ENCODE assay signal across 11 mouse cellular contexts in genomic region chr19:8982303-8983149, GRCm38 (mm10). TPM values are rescaled to one million over a fixed set of nuclear protein-coding genes. Genes with fewer than 3 reads are reported as not detected.
DNase-seq lines count a peak whose midpoint lies in the region; ATAC-seq and TF ChIP-seq lines count a peak whose summit lies in the region.
"Had no signal": no experiment of that assay in that cellular context is flagged by ENCODE, and none has a peak within 500 bp of the region (broad histone marks: within the 10 kb centered on the region; RNA-seq: fewer than 3 reads in every experiment).

No protein-coding gene starts in this region.

- peak overlapping the region; percentile 100 for H3K27ac ChIP-seq in gastrocnemius, adult 2 months
- peak overlapping the region; percentile 72 for H3K27ac ChIP-seq in neural tube, embryonic 13.5 days (replicated peaks)
- H3K27ac ChIP-seq in neural tube, embryonic 15.5 days (replicated peaks): no peak overlapping the region
- H3K27ac ChIP-seq in liver, embryonic 13.5 days: peak overlapping the region; percentile 38; the same call in 1 of the 2 replicates
- peak overlapping the region; percentile 90 for H3K27ac ChIP-seq in stomach, embryonic 16.5 days (ENCODE audit: low read length)

- intact Hi-C loops in gastrocnemius, adult 2 months (cut with DNase I): no loop called here

- TF ChIP-seq CTCF in gastrocnemius, adult 2 months (IDR thresholded peaks at IDR 0.05): no peak

- H3K4me3 ChIP-seq in gastrocnemius, adult 2 months: peak overlapping the region; percentile 25
- H3K4me3 ChIP-seq in neural tube, embryonic 13.5 days: no peak overlapping the region
- H3K4me3 ChIP-seq in neural tube, embryonic 15.5 days (replicated peaks): no peak overlapping the region
- H3K4me3 ChIP-seq in liver, embryonic 13.5 days (replicated peaks): no peak overlapping the region
- H3K4me3 ChIP-seq in stomach, embryonic 16.5 days (replicated peaks; ENCODE audit: low read length): no peak overlapping the region
- H3K4me3 ChIP-seq: forebrain, embryonic 13.5 days had no signal

- ATAC-seq in neural tube, embryonic 13.5 days (ENCODE audit: low read depth): no peak
- ATAC-seq in neural tube, embryonic 15.5 days (ENCODE audit: low FRiP score): no peak
- ATAC-seq in liver, embryonic 13.5 days (ENCODE audit: low read depth): no peak
- ATAC-seq in stomach, embryonic 16.5 days (ENCODE audit: insufficient read depth, low FRiP score): peak; percentile 76

- no peak overlapping the region for H3K9ac ChIP-seq in neural tube, embryonic 13.5 days
- H3K9ac ChIP-seq in neural tube, embryonic 15.5 days (replicated peaks): no peak overlapping the region
- H3K9ac ChIP-seq in liver, embryonic 13.5 days: no peak overlapping the region
- H3K9ac ChIP-seq in stomach, embryonic 16.5 days (ENCODE audit: low read length): peak overlapping the region; percentile 45; the same call in 1 of the 2 replicates

- H3K36me3 ChIP-seq in neural tube, embryonic 13.5 days: peaks cover 35% of the 10 kb centered on the region
- peaks cover 31% of the 10 kb centered on the region for H3K36me3 ChIP-seq in neural tube, embryonic 15.5 days
- H3K36me3 ChIP-seq in liver, embryonic 13.5 days: peaks cover 37% of the 10 kb centered on the region
- peaks cover 23% of the 10 kb centered on the region for H3K36me3 ChIP-seq in stomach, embryonic 16.5 days (ENCODE audit: control insufficient read depth, insufficient read depth, low read length)

- H3K27me3 ChIP-seq in neural tube, embryonic 13.5 days: peaks cover 5% of the 10 kb centered on the region
- H3K27me3 ChIP-seq in neural tube, embryonic 15.5 days (replicated peaks): peaks cover 3% of the 10 kb centered on the region; the same call in 1 of the 2 replicates
- peaks cover 17% of the 10 kb centered on the region for H3K27me3 ChIP-seq in liver, embryonic 13.5 days
- no peaks in the 10 kb centered on the region for H3K27me3 ChIP-seq in stomach, embryonic 16.5 days (ENCODE audit: control insufficient read depth, insufficient read depth, low read length)
- H3K27me3 ChIP-seq: CH12.LX had no signal

- H3K9me3 ChIP-seq in neural tube, embryonic 13.5 days: no peaks in the 10 kb centered on the region
- H3K9me3 ChIP-seq in neural tube, embryonic 15.5 days (replicated peaks): no peaks in the 10 kb centered on the region
- no peaks in the 10 kb centered on the region for H3K9me3 ChIP-seq in liver, embryonic 13.5 days (replicated peaks)
- no peaks in the 10 kb centered on the region for H3K9me3 ChIP-seq in stomach, embryonic 16.5 days (replicated peaks; ENCODE audit: control insufficient read depth, low read length)
- H3K9me3 ChIP-seq: forebrain, embryonic 13.5 days had no signal

- 41% methylated on average over 5 of the region's 5 CpGs for WGBS in neural tube, embryonic 13.5 days
- WGBS in neural tube, embryonic 15.5 days: 41% methylated on average over 5 of the region's 5 CpGs
- WGBS in liver, embryonic 13.5 days (ENCODE audit: insufficient replicate concordance): 33% methylated on average over 5 of the region's 5 CpGs
- 33% methylated on average over 5 of the region's 5 CpGs for WGBS in stomach, embryonic 16.5 days

- H3K4me2 ChIP-seq in neural tube, embryonic 13.5 days: no peak overlapping the region
- no peak overlapping the region for H3K4me2 ChIP-seq in neural tube, embryonic 15.5 days
- no peak overlapping the region for H3K4me2 ChIP-seq in liver, embryonic 13.5 days
- no peak overlapping the region for H3K4me2 ChIP-seq in stomach, embryonic 16.5 days (ENCODE audit: low read depth, low read length)
- H3K4me2 ChIP-seq: forebrain, embryonic 13.5 days had no signal

- peaks cover 56% of the 10 kb centered on the region for H3K4me1 ChIP-seq in neural tube, embryonic 13.5 days (replicated peaks)
- peaks cover 44% of the 10 kb centered on the region for H3K4me1 ChIP-seq in neural tube, embryonic 15.5 days
- peaks cover 42% of the 10 kb centered on the region for H3K4me1 ChIP-seq in liver, embryonic 13.5 days (replicated peaks)
- peaks cover 54% of the 10 kb centered on the region for H3K4me1 ChIP-seq in stomach, embryonic 16.5 days (ENCODE audit: control insufficient read depth, insufficient read depth, low read length)

- peak; percentile 74 for DNase-seq in gastrocnemius, adult 2 months
- DNase-seq in gastrocnemius, postnatal 10 days: no peak
- DNase-seq in liver, embryonic 13.5 days: no peak
- no peak for DNase-seq in thymus, postnatal 36 days
- no peak for DNase-seq in retina, postnatal 1 day
- DNase-seq: right cerebral cortex, adult 18-20 months had no signal

RNA-seq across cellular contexts. Expression of gene Ahnak, which starts 6.6 kb away (rescaled TPM):
- total RNA-seq in gastrocnemius, adult 2 months (2021): 100 to 1,000 TPM; 212 to 217 TPM
- 100 to 1,000 TPM; 235 to 267 TPM for total RNA-seq in gastrocnemius, postnatal 10 days (2021)
- polyA plus RNA-seq in neural tube, embryonic 13.5 days (2015; fragmentation: Nextera tagmentation; extraction: Ambion mirVana): 4.8 and 4.9 TPM in 2 replicates
- 4.4 and 8.0 TPM in 2 replicates for polyA plus RNA-seq in neural tube, embryonic 15.5 days (2015; fragmentation: Nextera tagmentation; extraction: Ambion mirVana)
- polyA plus RNA-seq in liver, embryonic 13.5 days (2015; fragmentation: Nextera tagmentation; extraction: Ambion mirVana): 1.4 and 1.6 TPM in 2 replicates
- polyA plus RNA-seq in stomach, embryonic 16.5 days (2015; fragmentation: Nextera tagmentation; extraction: Ambion mirVana): 46.4 and 48.3 TPM in 2 replicates

RNA-seq across cellular contexts. Expression of gene Eef1g, which starts 15.7 kb away (rescaled TPM):
- total RNA-seq in gastrocnemius, adult 2 months (2021): 100 to 1,000 TPM; 423 to 463 TPM
- total RNA-seq in gastrocnemius, postnatal 10 days (2021): 100 to 1,000 TPM; 640 to 671 TPM
- polyA plus RNA-seq in neural tube, embryonic 13.5 days (2015; fragmentation: Nextera tagmentation; extraction: Ambion mirVana): 323 and 328 TPM in 2 replicates
- polyA plus RNA-seq in neural tube, embryonic 15.5 days (2015; fragmentation: Nextera tagmentation; extraction: Ambion mirVana): 291 and 348 TPM in 2 replicates
- polyA plus RNA-seq in liver, embryonic 13.5 days (2015; fragmentation: Nextera tagmentation; extraction: Ambion mirVana): 298 and 320 TPM in 2 replicates
- 401 and 441 TPM in 2 replicates for polyA plus RNA-seq in stomach, embryonic 16.5 days (2015; fragmentation: Nextera tagmentation; extraction: Ambion mirVana)

RNA-seq across cellular contexts. Expression of gene Tut1, which starts 28.9 kb away (rescaled TPM):
- 10 to 100 TPM in 1 of 2 experiments, 1 to 10 TPM in 1; 7.9 to 10.4 TPM for total RNA-seq in gastrocnemius, adult 2 months (2021)
- 10 to 100 TPM in 1 of 2 experiments, 1 to 10 TPM in 1; 9.1 to 11.2 TPM for total RNA-seq in gastrocnemius, postnatal 10 days (2021)
- 29.2 and 30.1 TPM in 2 replicates for polyA plus RNA-seq in neural tube, embryonic 13.5 days (2015; fragmentation: Nextera tagmentation; extraction: Ambion mirVana)
- polyA plus RNA-seq in neural tube, embryonic 15.5 days (2015; fragmentation: Nextera tagmentation; extraction: Ambion mirVana): 25.4 and 26.0 TPM in 2 replicates
- polyA plus RNA-seq in liver, embryonic 13.5 days (2015; fragmentation: Nextera tagmentation; extraction: Ambion mirVana): 18.7 and 20.2 TPM in 2 replicates
- polyA plus RNA-seq in stomach, embryonic 16.5 days (2015; fragmentation: Nextera tagmentation; extraction: Ambion mirVana): 30.0 and 34.9 TPM in 2 replicates

RNA-seq across cellular contexts. Expression of gene Mta2, which starts 40.9 kb away (rescaled TPM):
- total RNA-seq in gastrocnemius, adult 2 months (2021): 10 to 100 TPM; 23.5 to 27.2 TPM
- 10 to 100 TPM; 37.7 to 49.7 TPM for total RNA-seq in gastrocnemius, postnatal 10 days (2021)
- polyA plus RNA-seq in neural tube, embryonic 13.5 days (2015; fragmentation: Nextera tagmentation; extraction: Ambion mirVana): 126 and 141 TPM in 2 replicates
- 94.8 and 117 TPM in 2 replicates for polyA plus RNA-seq in neural tube, embryonic 15.5 days (2015; fragmentation: Nextera tagmentation; extraction: Ambion mirVana)
- 99.5 and 114 TPM in 2 replicates for polyA plus RNA-seq in liver, embryonic 13.5 days (2015; fragmentation: Nextera tagmentation; extraction: Ambion mirVana)
- polyA plus RNA-seq in stomach, embryonic 16.5 days (2015; fragmentation: Nextera tagmentation; extraction: Ambion mirVana): 142 and 149 TPM in 2 replicates

RNA-seq across cellular contexts. Expression of gene Eml3, which starts 53.2 kb away (rescaled TPM):
- 1 to 10 TPM; 3.4 to 6.2 TPM for total RNA-seq in gastrocnemius, adult 2 months (2021)
- total RNA-seq in gastrocnemius, postnatal 10 days (2021): 10 to 100 TPM; 11.7 to 15.9 TPM
- 11.8 and 12.2 TPM in 2 replicates for polyA plus RNA-seq in neural tube, embryonic 13.5 days (2015; fragmentation: Nextera tagmentation; extraction: Ambion mirVana)
- polyA plus RNA-seq in neural tube, embryonic 15.5 days (2015; fragmentation: Nextera tagmentation; extraction: Ambion mirVana): 13.9 and 17.1 TPM in 2 replicates
- 14.4 and 15.2 TPM in 2 replicates for polyA plus RNA-seq in liver, embryonic 13.5 days (2015; fragmentation: Nextera tagmentation; extraction: Ambion mirVana)
- polyA plus RNA-seq in stomach, embryonic 16.5 days (2015; fragmentation: Nextera tagmentation; extraction: Ambion mirVana): 28.5 and 30.5 TPM in 2 replicates
